Mouse (Mus musculus): ENCODE results near the gene Fbxl17. TPM values are rescaled to one million over a fixed set of nuclear protein-coding genes. Genes with fewer than 3 reads are reported as not detected.

The Fbxl17 gene
- polyA plus RNA-seq, 1 experiment from 2014 or later: 9.8 TPM

DNA sequence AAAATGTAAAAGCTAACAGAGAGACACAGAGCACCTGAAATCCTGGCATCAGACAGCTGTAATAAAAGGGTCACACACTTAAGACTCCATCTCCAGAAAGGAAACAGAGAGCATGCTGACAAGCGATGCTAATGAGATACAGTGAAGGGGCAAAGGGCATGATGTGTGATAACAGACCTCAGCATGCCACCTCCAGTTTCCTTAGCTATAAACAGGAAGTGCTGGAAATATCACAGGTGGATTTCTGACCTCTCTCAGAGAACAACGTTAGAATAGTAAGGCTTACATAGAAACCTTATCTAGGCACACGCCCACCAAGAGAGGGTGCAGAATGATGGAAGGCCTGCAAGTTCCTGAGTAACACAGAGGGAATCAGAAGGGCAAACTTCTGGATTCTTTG lies 88.3 kb downstream of the Fbxl17 start:
- 78% methylated on average over 3 of the region's 3 CpGs for WGBS
- Histone ChIP-seq H3K4me2 (replicated peaks) (no peak overlapping the region), H3K4me3 (no peak overlapping the region), H3K4me1 (no peaks in the 10 kb centered on the region), H3K9me3 (peaks cover 7% of the 10 kb centered on the region; the same call in 1 of the 2 replicates), H3K27me3 (replicated peaks) (no peaks in the 10 kb centered on the region), H3K36me3 (0 out of 2 replicates have a peak, but pooled peaks cover 3% of the 10 kb centered on the region), H3K9ac (no peak overlapping the region), H3K27ac (no peak overlapping the region)
- no peak for ATAC-seq (ENCODE audit: low FRiP score, low read depth)

DNA sequence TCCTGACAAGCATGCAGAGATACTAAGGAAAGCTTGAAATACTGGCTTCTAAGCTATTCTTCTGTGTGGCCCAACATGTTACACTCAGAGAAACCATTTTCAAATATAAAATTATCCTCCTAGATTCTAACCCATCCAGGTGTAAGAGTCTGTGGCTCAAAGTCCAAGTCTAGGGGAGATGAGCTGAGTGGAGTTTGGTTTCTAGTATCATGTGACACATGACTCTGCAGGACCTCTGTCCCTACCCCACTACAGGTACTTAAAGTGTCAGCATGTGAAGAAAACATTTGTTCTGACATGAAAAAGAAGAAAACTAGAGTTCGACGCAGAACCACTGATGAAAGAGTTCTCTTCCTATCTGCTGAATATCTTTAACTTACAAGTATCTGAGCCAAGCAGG lies 89.7 kb downstream of the Fbxl17 start:
- Histone ChIP-seq H3K27ac (no peak overlapping the region), H3K4me3 (no peak overlapping the region), H3K27me3 (replicated peaks) (no peaks in the 10 kb centered on the region), H3K36me3 (0 out of 2 replicates have a peak, but pooled peaks cover 3% of the 10 kb centered on the region), H3K4me2 (replicated peaks) (no peak overlapping the region), H3K4me1 (no peaks in the 10 kb centered on the region), H3K9me3 (peaks cover 7% of the 10 kb centered on the region; the same call in 1 of the 2 replicates), H3K9ac (no peak overlapping the region)
- 85% methylated on average over 2 of the region's 2 CpGs for WGBS
- no peak for ATAC-seq (ENCODE audit: low FRiP score, low read depth)

DNA sequence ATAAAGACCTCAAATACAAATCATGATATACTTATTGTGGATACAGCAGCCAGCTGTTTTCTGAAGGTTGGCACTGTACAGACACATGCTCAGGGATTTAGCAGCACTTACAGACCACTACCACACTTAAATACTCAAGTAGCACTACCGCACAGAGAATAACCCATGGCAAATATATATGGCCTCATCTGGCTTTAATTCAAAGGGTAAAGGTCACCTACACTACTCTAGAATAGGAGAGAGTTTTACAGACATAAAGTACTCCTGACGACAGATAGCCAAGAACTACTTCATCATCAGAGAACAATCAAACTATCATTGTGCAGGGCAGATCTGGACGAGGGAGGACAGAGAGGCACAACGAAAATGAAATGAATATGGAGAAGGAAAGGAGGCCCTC lies 93.9 kb downstream of the Fbxl17 start:
- H3K4me2 ChIP-seq (replicated peaks): no peak overlapping the region
- H3K27ac ChIP-seq: no peak overlapping the region
- no peak for ATAC-seq (ENCODE audit: low FRiP score, low read depth)
- no peaks in the 10 kb centered on the region for H3K36me3 ChIP-seq
- no peak overlapping the region for H3K4me3 ChIP-seq
- H3K4me1 ChIP-seq: peaks cover 9% of the 10 kb centered on the region; the same call in 1 of the 2 replicates
- no peak overlapping the region for H3K9ac ChIP-seq
- no peaks in the 10 kb centered on the region for H3K27me3 ChIP-seq (replicated peaks)
- WGBS: 53% methylated on average over 4 of the region's 4 CpGs
- no peaks in the 10 kb centered on the region for H3K9me3 ChIP-seq

DNA sequence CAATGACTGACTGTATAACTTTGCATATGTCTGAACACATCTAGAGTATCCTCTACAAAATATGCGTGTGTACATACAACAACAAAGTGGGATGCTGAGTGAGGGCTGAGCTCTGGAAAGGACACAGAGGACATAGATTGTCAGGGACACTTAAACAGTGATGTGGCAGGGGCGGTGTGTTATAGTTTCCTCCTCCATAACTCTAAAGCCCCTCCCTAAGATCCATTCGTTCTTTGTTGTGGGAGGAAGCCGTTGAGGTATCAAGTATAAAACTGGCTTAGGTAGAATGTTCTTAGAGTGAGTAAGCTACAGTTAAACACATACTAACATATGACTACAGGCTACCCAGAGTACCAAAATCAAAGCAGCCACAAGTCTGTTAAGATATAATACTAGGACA lies 94.3 kb downstream of the Fbxl17 start:
- Histone ChIP-seq H3K4me3 (no peak overlapping the region), H3K4me2 (replicated peaks) (no peak overlapping the region), H3K9ac (no peak overlapping the region), H3K27me3 (replicated peaks) (no peaks in the 10 kb centered on the region), H3K9me3 (no peaks in the 10 kb centered on the region), H3K36me3 (no peaks in the 10 kb centered on the region), H3K4me1 (peaks cover 9% of the 10 kb centered on the region; the same call in 1 of the 2 replicates), H3K27ac (no peak overlapping the region)
- WGBS: 81% methylated on average over 4 of the region's 4 CpGs
- no peak for ATAC-seq (ENCODE audit: low FRiP score, low read depth)

GRCm38 (mm10) chr17:63404968-63405367 lies 94.8 kb downstream of the Fbxl17 start:
- 77% methylated on average over 2 of the region's 2 CpGs for WGBS
- no peaks in the 10 kb centered on the region for H3K27me3 ChIP-seq (replicated peaks)
- H3K4me1 ChIP-seq: peaks cover 9% of the 10 kb centered on the region; the same call in 1 of the 2 replicates
- no peak overlapping the region for H3K27ac ChIP-seq
- H3K9me3 ChIP-seq: no peaks in the 10 kb centered on the region
- no peak overlapping the region for H3K9ac ChIP-seq
- no peak for ATAC-seq (ENCODE audit: low FRiP score, low read depth)
- H3K4me3 ChIP-seq: no peak overlapping the region
- H3K36me3 ChIP-seq: no peaks in the 10 kb centered on the region
- H3K4me2 ChIP-seq (replicated peaks): no peak overlapping the region

GRCm38 (mm10) chr17:63403801-63404415 lies 95.9 kb downstream of the Fbxl17 start:
- no peaks in the 10 kb centered on the region for H3K36me3 ChIP-seq
- peaks cover 9% of the 10 kb centered on the region; the same call in 1 of the 2 replicates for H3K4me1 ChIP-seq
- H3K9me3 ChIP-seq: no peaks in the 10 kb centered on the region
- no peak overlapping the region for H3K9ac ChIP-seq
- no peak overlapping the region for H3K27ac ChIP-seq
- no peak for ATAC-seq (ENCODE audit: low FRiP score, low read depth)
- H3K4me3 ChIP-seq: no peak overlapping the region
- no peaks in the 10 kb centered on the region for H3K27me3 ChIP-seq (replicated peaks)
- H3K4me2 ChIP-seq (replicated peaks): no peak overlapping the region

DNA sequence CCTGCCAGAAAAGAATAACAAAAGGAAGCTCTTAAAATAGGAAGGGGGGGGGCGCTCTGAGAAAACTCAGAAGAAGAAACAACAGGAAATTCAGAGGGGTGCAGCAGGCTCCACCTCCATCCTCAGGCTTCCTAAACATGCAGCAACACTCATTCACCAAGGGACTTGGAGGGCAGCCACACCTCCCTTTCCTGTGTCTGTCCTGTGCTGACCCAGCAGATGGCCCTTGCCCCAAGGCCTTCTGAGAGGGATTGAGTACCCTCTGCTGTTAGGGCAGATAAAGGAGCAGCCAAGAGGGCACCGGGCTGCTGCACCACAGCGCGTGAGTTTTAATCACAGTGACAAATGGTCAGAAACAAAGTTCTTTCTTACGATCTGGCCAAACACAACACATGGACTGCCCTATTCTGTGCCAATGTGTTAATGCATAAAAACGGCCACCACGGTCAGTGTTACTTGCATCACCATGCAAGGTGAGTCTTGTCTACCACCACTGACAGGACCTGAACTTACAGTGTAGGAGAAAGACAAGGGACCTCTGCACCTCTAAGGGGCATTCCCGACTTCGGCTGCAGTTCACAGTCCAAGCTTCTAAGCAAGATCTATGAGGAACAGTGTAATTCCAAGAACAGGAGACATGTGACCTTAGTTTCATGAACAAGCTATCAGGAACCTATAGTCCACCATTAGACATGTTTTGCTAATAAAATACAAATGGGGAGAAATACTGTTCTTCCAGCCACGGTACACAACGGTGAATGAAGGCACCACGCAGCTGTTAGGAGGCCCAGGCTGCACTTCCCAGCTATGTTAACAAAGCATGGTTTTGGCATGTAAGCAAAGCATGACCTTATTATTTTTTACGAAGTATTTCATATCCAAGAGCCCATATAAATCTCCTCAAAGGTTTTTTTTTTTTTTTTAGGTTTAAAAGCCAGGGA lies 96.8 kb downstream of the Fbxl17 start:
- WGBS: 78% methylated on average over 13 of the region's 13 CpGs
- H3K9ac ChIP-seq: no peak overlapping the region
- H3K4me1 ChIP-seq: peaks cover 9% of the 10 kb centered on the region; the same call in 1 of the 2 replicates
- H3K4me3 ChIP-seq: no peak overlapping the region
- no peak for ATAC-seq (ENCODE audit: low FRiP score, low read depth)
- H3K27me3 ChIP-seq (replicated peaks): no peaks in the 10 kb centered on the region
- no peaks in the 10 kb centered on the region for H3K36me3 ChIP-seq
- H3K27ac ChIP-seq: no peak overlapping the region
- H3K4me2 ChIP-seq (replicated peaks): no peak overlapping the region
- no peaks in the 10 kb centered on the region for H3K9me3 ChIP-seq

DNA sequence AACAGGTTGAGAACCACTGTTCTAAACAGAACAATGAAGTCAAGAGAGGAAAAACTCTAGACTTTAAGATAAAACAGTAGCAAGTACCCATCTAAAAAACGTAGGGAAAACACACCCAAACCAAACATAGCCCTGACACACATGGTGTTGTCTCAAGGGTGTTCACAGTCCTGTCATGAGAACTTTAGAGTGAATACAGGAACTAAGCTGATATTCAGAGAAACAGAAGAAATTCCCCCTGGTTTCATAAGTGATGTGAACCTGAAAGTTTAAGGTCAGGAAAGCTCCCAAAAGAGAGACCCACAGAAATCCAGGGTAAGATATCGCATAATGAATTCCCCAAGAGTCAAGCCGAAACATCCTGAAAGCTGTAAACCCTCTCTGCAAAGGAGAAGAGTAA lies 97.6 kb downstream of the Fbxl17 start:
- no peak for ATAC-seq (ENCODE audit: low FRiP score, low read depth)
- WGBS: 75% methylated on average over 3 of the region's 3 CpGs

DNA sequence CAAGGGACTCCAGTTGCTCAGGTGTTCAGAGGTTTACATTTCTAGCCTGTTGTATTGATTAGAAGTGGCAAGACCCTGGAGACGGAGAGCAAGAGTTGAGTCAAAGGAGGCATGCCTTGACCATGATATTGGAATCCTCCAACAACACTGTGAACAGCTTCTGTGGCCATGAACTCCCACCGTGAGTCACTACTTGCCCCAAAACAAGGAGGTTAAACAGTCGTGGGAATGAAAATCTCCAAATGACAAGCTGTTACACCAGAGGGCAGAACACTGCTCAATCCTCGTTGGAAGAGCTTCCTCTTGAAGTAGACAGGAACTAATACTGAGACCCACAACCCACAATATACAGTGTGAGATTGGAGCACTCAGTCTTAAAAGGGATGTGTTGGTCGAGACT lies 99.2 kb downstream of the Fbxl17 start:
- Histone ChIP-seq H3K9me3 (no peaks in the 10 kb centered on the region), H3K9ac (no peak overlapping the region), H3K4me1 (peaks cover 9% of the 10 kb centered on the region; the same call in 1 of the 2 replicates), H3K4me3 (no peak overlapping the region), H3K36me3 (no peaks in the 10 kb centered on the region), H3K27me3 (replicated peaks) (no peaks in the 10 kb centered on the region), H3K4me2 (replicated peaks) (no peak overlapping the region), H3K27ac (no peak overlapping the region)
- no peak for ATAC-seq (ENCODE audit: low FRiP score, low read depth)
- WGBS: 84% methylated on average over 5 of the region's 5 CpGs

More for the DNA sequence above, 97.6 kb downstream of the Fbxl17 start:
- H3K9ac ChIP-seq: no peak overlapping the region
- no peak overlapping the region for H3K4me3 ChIP-seq
- no peak overlapping the region for H3K4me2 ChIP-seq (replicated peaks)
- H3K36me3 ChIP-seq: no peaks in the 10 kb centered on the region
- H3K4me1 ChIP-seq: peaks cover 9% of the 10 kb centered on the region; the same call in 1 of the 2 replicates
- H3K9me3 ChIP-seq: no peaks in the 10 kb centered on the region
- H3K27ac ChIP-seq: no peak overlapping the region
- no peaks in the 10 kb centered on the region for H3K27me3 ChIP-seq (replicated peaks)

DNA sequence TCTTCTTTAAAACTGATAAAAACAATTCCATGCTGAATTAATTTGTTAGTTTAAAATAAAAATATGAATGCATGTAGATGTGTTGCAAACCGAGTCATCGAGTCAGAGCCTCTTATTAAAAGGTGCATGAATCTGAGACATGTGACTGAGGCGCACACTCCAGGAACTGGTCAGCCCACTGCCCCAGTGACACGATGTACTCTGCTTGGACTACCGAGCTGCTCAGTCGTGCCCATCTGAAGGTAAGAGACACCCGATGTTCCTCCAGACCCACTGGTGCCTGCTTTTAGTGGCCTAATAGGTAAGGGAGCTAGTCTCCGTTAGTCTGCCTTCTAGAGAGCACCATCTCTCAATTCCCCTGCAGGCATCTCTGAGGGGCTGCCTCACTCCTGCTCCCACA lies 100.0 kb downstream of the Fbxl17 start:
- ATAC-seq (ENCODE audit: low FRiP score, low read depth): no peak
- peaks cover 9% of the 10 kb centered on the region; the same call in 1 of the 2 replicates for H3K4me1 ChIP-seq
- H3K4me3 ChIP-seq: no peak overlapping the region
- no peak overlapping the region for H3K27ac ChIP-seq
- H3K9me3 ChIP-seq: no peaks in the 10 kb centered on the region
- H3K9ac ChIP-seq: no peak overlapping the region
- H3K4me2 ChIP-seq (replicated peaks): no peak overlapping the region
- H3K27me3 ChIP-seq (replicated peaks): no peaks in the 10 kb centered on the region
- WGBS: 95% methylated on average over 8 of the region's 8 CpGs
- H3K36me3 ChIP-seq: no peaks in the 10 kb centered on the region

DNA sequence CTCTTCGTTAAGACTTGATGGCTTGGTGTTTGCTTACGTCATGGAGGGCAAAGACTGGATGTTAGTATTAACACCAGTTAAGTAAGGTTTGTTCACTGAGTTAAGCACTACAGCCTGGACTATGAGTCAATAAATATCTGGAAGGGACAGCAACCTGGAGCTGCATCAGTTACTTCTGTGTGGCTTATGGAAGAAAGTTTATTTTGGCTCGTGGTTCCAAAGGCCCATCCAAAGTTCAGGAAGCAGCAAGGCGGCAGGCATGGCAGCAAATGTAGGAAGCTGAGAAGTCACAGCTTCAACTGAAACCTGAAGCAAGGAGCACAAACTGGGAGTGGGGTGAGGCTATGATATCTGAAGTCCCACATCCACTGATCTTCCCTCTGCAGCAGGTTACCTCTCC lies 108.3 kb downstream of the Fbxl17 start:
- Histone ChIP-seq H3K27me3 (replicated peaks) (no peaks in the 10 kb centered on the region), H3K9ac (no peak overlapping the region), H3K4me2 (replicated peaks) (no peak overlapping the region), H3K36me3 (no peaks in the 10 kb centered on the region), H3K27ac (no peak overlapping the region), H3K4me1 (no peaks in the 10 kb centered on the region), H3K4me3 (no peak overlapping the region), H3K9me3 (no peaks in the 10 kb centered on the region)
- 90% methylated on average over 4 of the region's 4 CpGs for WGBS
- no peak for ATAC-seq (ENCODE audit: low FRiP score, low read depth)

DNA sequence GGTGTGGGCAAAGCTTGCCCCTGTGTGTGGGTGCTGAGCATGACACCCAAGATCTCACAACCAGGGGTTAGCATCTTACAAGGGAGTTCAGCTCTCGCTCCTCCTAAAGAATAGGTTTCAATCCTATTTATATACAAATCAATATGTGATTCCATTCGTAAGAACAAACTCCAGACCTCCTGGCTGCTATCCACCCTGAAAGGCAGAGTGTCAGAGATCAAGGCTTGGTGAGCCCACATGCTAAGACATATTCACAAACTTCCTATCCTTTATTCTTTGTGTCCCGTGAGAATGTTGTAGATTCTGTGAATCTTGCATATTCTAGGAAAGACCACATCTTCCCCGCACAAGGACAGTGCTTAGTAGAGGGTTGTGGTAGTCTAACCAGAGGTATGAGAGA lies 108.9 kb downstream of the Fbxl17 start:
- no peak overlapping the region for H3K27ac ChIP-seq
- no peak overlapping the region for H3K9ac ChIP-seq
- no peaks in the 10 kb centered on the region for H3K36me3 ChIP-seq
- H3K9me3 ChIP-seq: no peaks in the 10 kb centered on the region
- no peaks in the 10 kb centered on the region for H3K4me1 ChIP-seq
- H3K27me3 ChIP-seq (replicated peaks): no peaks in the 10 kb centered on the region
- no peak for ATAC-seq (ENCODE audit: low FRiP score, low read depth)
- H3K4me2 ChIP-seq (replicated peaks): no peak overlapping the region
- 90% methylated on average over 4 of the region's 4 CpGs for WGBS
- H3K4me3 ChIP-seq: no peak overlapping the region
